Mouse (Mus musculus): ENCODE measurements at regions not wholly inside any gene's neighbourhood (a gene's known extent, or its start where the extent isn't known, plus 50 kb on each side); places are given as distances from the start of the nearest gene placed in this dataset.

- TF ChIP-seq POLR2A (IDR thresholded peaks at IDR 0.05; ENCODE audit: borderline replicate concordance, extremely low read depth, low read depth, low read length), result no peak
- no peak for TF ChIP-seq CTCF (IDR thresholded peaks at IDR 0.05; ENCODE audit: insufficient read depth, low read length)
Measured at GRCm38 (mm10) chr12:77819456-77819855, 374.6 kb upstream of the Gm6657 start.

Data from lung, adult 2 months (tissue).